Mouse (Mus musculus) bone marrow, adult 2 months (tissue): ENCODE measurements around the gene Spen. TPM values are rescaled to one million over a fixed set of nuclear protein-coding genes. Genes with fewer than 3 reads are reported as not detected.

Experiments
- H3K27ac ChIP-seq: fragments of 200-500 bp; 2 replicates; pipeline ENCODE4 v1.5.1; 2012; ENCODE audit warnings: low read depth, mild to moderate bottlenecking, control low read depth, inconsistent platforms, low read length; ENCODE audit not compliant: control insufficient read depth, poor library complexity, insufficient read depth
- H3K4me1 ChIP-seq: fragments of 200-500 bp; 2 replicates; pipeline ENCODE4 v1.6.1; 2011; ENCODE audit warnings: low read length; ENCODE audit not compliant: control insufficient read depth, insufficient read depth
- H3K4me3 ChIP-seq: fragments of 200-500 bp; replicated peaks from 2 replicates; pipeline ENCODE3; 2011; ENCODE audit warnings: mild to moderate bottlenecking, low read depth, low read length, control low read depth; ENCODE audit not compliant: control insufficient read depth
- CTCF ChIP-seq: fragments of 200-500 bp; IDR thresholded peaks from 2 replicates; pipeline ENCODE4 v1.5.1; 2011; ENCODE audit warnings: low read length, control low read depth; ENCODE audit not compliant: control insufficient read depth, insufficient read depth
- POLR2A ChIP-seq: fragments of 200-500 bp; IDR thresholded peaks from 2 replicates; pipeline ENCODE4 v1.6.1; 2011; ENCODE audit warnings: low read depth, mild to moderate bottlenecking, control low read depth, low read length, borderline replicate concordance; ENCODE audit not compliant: control insufficient read depth
- WGBS: fragments of 180-500 bp; shearing (Covaris S2); methylation state at CpG from one replicate; pipeline ENCODE4 v1.1.7; 2018; 5-methylcytosine and 5-hydroxymethylcytosine counted together
- polyA plus RNA-seq: library from polyadenylated mRNA; stranded (reverse); fragments of >200 nt; gene quantifications from 2 replicates; pipeline ENCODE4 v1.2.4, GENCODE M21; 2011; ENCODE audit warnings: low replicate concordance; ENCODE audit not compliant: missing spikeins, insufficient read depth, insufficient read length

Spen gene
- polyA plus RNA-seq, 1 experiment, result 33.2 TPM

DNA sequence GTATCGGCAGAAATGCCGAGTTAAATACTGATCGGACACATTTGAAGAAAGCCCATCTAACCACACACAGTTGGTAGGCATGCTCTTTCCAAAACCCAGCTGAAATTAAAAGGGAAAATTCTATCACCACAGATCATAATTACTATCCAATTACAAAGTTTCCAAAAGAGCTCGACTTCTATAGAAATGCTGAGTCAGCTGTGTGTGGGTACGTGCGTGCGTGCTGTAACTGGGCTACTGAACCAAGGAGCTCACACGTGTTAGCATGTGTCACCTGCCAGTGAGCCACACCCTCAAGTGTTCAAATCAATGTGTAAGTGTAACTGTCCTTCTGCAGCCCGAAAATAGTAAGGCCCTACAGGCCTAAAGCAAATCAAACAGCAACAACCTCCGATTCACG, 50.8 kb downstream of the Spen start:
- Histone ChIP-seq H3K27ac (no peak overlapping the region), H3K4me3 (no peak overlapping the region), H3K4me1 (no peaks in the 10 kb centered on the region)
- WGBS, result 91% methylated on average over 11 of the region's 11 CpGs
- TF ChIP-seq CTCF, result no peak
- no peak for TF ChIP-seq POLR2A

DNA sequence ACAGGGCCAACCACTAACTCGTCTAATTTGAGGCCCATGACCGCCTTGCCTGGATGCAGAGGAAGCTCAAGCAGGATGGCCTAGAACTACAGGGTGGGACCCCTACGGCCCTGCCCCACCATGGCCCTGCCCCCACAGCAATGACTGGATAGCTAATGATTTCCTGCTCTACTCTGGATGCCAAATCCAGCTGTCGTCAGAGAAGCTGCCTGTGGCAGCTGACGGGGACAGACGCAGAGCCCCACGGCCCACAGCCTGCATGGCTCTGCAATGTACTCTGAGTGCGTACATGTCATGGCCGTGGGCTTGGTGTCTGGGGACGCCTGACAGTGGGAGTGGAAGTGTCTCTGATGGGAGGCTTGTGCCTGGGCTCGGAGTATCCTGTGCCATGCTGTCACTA, 54.3 kb downstream of the Spen start:
- WGBS, result 88% methylated on average over 11 of the region's 11 CpGs
- H3K4me3 ChIP-seq, result no peak overlapping the region
- H3K27ac ChIP-seq, result no peak overlapping the region
- H3K4me1 ChIP-seq, result no peaks in the 10 kb centered on the region
- no peak for TF ChIP-seq CTCF
- no peak for TF ChIP-seq POLR2A

DNA sequence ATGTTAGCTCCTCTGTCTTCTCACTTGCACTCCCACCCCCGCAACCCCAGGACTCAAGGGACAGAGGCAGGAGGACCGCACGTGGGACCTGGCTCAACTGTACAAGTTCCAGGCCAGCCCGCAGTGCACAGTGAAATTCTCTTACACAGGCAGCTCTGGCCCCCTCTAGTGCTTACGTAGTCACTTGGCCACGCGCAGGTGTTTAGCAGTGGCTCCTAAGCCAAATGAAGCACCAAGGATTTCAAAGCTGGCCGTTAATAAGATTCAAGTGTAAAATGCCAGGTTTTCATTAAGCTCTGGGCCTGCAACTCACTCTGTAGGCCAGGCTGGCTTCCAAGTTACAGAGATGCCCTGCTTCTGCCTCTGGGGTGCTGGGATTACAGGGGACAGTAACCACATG, 59.0 kb downstream of the Spen start:
- TF ChIP-seq POLR2A, result no peak
- no peak for TF ChIP-seq CTCF

DNA sequence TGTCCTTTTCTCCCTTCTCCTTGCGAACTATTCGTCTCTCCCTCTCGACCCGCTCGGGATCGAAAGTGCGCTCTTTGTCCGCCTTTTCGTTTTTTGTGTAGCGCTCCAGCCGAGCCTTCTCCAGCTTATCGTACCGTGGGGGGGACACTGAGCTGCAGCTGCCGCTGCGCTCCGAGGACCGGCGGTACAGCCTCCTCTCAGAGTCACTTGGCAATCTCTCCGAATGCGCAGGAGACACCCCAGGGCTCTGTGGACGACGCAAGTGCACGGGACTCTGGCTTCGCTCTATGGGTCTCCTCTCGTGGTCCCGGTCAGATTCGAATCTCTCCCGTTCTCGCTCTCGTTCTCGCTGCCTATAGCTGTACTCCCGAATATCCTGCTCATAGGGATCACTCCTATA, 59.6 kb downstream of the Spen start:
- 95% methylated on average over 32 of the region's 32 CpGs for WGBS

More for the DNA sequence above, 59.0 kb downstream of the Spen start:
- Histone ChIP-seq H3K27ac (no peak overlapping the region), H3K4me3 (no peak overlapping the region), H3K4me1 (peaks cover 1% of the 10 kb centered on the region; the same call in 1 of the 2 replicates)
- WGBS, result 93% methylated on average over 8 of the region's 8 CpGs

DNA sequence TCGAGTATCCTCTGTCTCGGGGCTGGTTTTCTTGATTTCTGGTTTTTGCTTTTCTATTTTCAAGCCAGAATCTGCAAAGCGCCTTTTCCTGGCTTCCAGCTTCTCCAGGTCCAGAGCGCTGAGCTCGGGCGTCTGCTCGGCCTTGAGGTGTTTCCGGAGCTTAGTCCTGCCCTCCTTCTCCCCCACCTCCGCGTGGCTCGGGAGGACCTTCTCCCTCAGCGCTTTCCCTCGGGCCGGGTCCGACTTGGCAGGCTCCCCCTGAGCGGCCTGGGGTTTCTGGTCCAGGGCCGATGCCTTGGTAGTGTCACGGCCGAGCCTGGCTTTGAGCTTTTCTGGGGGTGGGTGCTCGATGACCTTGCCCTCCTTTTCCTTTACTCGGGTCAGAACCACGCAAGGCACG, 60.2 kb downstream of the Spen start:
- H3K27ac ChIP-seq, result 0 out of 2 replicates have a peak overlapping the region, but pooled peaks have one; percentile 5
- WGBS, result 70% methylated on average over 23 of the region's 23 CpGs
- TF ChIP-seq POLR2A, result no peak
- no peak for TF ChIP-seq CTCF

More for the DNA sequence above, 59.6 kb downstream of the Spen start:
- TF ChIP-seq CTCF, result no peak
- no peak for TF ChIP-seq POLR2A
- peaks cover 1% of the 10 kb centered on the region; the same call in 1 of the 2 replicates for H3K4me1 ChIP-seq
- H3K27ac ChIP-seq, result no peak overlapping the region
- no peak overlapping the region for H3K4me3 ChIP-seq

DNA sequence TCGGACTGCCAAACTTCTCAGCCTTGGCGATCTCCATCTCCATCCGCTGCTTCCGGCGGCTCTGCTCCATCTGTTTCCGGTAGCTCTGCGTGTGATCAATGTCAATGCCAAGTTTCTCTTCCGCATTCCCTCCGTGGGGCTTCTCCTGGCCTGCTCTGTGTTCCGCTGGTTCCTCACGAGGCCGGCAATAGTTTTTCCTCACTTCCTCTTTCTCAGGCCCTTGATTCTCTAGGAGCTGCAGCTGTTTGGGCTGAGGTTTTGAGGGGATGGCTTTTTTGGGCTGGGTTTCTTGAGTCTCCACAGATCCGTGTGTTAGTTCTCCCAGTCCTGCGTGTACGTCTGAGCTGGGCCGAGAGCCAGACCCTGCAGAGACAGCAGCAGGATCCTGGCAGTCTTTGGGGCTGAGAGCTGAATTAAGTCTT, 60.7 kb downstream of the Spen start:
- TF ChIP-seq CTCF (no peak), POLR2A (no peak)
- peak overlapping the region; percentile 29 for H3K27ac ChIP-seq
- peak overlapping the region; percentile 46 for H3K4me3 ChIP-seq
- H3K4me1 ChIP-seq, result peaks cover 1% of the 10 kb centered on the region; the same call in 1 of the 2 replicates
- WGBS, result 14% methylated on average over 16 of the region's 16 CpGs

More for the DNA sequence above, 60.2 kb downstream of the Spen start:
- no peak overlapping the region for H3K4me3 ChIP-seq
- H3K4me1 ChIP-seq, result peaks cover 1% of the 10 kb centered on the region; the same call in 1 of the 2 replicates

DNA sequence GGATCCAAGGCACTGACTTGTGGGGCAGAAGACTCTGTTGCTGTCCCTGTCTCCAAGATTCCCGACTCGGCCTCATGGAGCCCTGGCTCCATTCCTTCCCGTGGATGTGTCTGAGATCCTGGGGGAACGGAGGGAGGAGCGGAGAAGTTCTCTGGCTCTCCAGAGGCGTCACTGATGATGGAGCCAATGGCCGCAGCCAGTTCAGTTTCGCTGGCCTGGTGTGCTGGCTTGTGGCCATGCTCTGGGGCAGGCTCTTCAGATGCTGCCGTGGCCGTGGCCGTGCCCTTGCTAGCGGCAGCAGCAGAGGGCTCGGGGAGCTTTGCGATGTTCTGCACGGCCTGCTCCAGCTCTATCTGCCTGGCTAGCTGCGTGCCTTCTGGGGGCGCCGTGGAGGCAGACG, 64.0 kb downstream of the Spen start:
- H3K4me3 ChIP-seq, result no peak overlapping the region
- TF ChIP-seq CTCF (no peak), POLR2A (no peak)

DNA sequence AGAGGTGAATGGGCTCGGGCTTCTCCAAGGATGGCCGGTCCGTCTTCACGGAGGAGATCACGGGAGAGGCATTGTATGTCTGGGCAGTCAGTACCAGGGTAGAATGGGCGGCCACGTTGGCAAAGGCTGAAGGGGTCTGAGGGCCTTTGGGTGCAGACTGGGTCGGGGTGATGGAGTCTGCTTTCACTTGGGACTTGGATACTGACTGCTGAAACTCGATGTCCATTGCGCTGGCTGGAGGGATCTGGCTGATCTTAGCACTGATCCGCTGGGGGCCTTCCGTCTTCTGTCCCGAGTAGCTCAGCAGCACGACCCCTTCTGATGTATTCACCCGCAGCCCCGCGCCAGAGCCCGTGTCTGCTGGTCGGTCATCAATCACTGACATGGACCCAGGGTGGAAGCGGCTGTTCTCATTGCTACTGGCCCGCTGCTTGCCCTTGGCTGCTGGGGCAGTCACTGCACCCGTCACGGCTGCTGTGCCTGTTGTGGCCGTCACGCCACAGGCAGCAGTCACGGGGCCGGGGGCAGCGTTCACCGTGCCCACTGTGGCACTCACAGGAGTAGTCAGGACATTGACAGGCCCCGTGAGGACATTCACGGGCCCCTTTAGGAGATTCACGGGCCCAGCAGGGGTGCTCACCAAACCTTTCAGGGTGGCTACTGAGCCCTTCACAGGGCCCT, 65.6 kb downstream of the Spen start:
- H3K4me3 ChIP-seq, result no peak overlapping the region
- TF ChIP-seq POLR2A (0 out of 2 replicates have a peak, but pooled peaks have one; percentile 7), CTCF (no peak)
- H3K4me1 ChIP-seq, result peaks cover 1% of the 10 kb centered on the region; the same call in 1 of the 2 replicates
- WGBS, result 96% methylated on average over 32 of the region's 32 CpGs
- no peak overlapping the region for H3K27ac ChIP-seq

More for the DNA sequence above, 64.0 kb downstream of the Spen start:
- 95% methylated on average over 19 of the region's 19 CpGs for WGBS
- no peak overlapping the region for H3K27ac ChIP-seq
- peaks cover 1% of the 10 kb centered on the region; the same call in 1 of the 2 replicates for H3K4me1 ChIP-seq
